Mouse (Mus musculus) intestine, postnatal 0 days (tissue): ENCODE measurements at regions not wholly inside any gene's neighbourhood (a gene's known extent, or its start where the extent isn't known, plus 50 kb on each side); places are given as distances from the start of the nearest gene placed in this dataset.

Experiments used
- ATAC-seq: fragments of 200-750 bp; cut with Nextera tagmentation; 2 replicates; pipeline ENCODE4 v1.8.0; 2017; ENCODE audit warnings: mild to moderate bottlenecking, moderate TSS enrichment, moderate library complexity
- H3K27ac ChIP-seq: fragments of 300-500 bp; sonication (generic); 2 replicates; pipeline ENCODE4 v1.5.1; 2014; ENCODE audit warnings: mild to moderate bottlenecking, low read depth, low read length, moderate library complexity
- H3K27me3 ChIP-seq: fragments of 300-500 bp; sonication (generic); replicated peaks from 2 replicates; pipeline ENCODE4 v1.6.1; 2014; ENCODE audit warnings: low read length, mixed read lengths; ENCODE audit not compliant: control insufficient read depth, insufficient read depth
- H3K36me3 ChIP-seq: fragments of 300-500 bp; sonication (generic); 2 replicates; pipeline ENCODE4 v1.6.1; 2014; ENCODE audit warnings: mild to moderate bottlenecking, moderate library complexity; ENCODE audit not compliant: control insufficient read depth, insufficient read depth
- H3K4me1 ChIP-seq: fragments of 300-500 bp; sonication (generic); replicated peaks from 2 replicates; pipeline ENCODE4 v1.6.1; 2014; ENCODE audit warnings: antibody characterized with exemption, low read length, mixed read lengths; ENCODE audit not compliant: control insufficient read depth, insufficient read depth
- H3K4me2 ChIP-seq: fragments of 300-500 bp; sonication (generic); replicated peaks from 2 replicates; pipeline ENCODE4 v1.6.1; 2014; ENCODE audit warnings: low read depth, mild to moderate bottlenecking, moderate library complexity
- H3K4me3 ChIP-seq: fragments of 300-500 bp; sonication (generic); 2 replicates; pipeline ENCODE4 v1.5.1; 2014; ENCODE audit warnings: low read depth, low read length
- H3K9ac ChIP-seq: fragments of 300-500 bp; sonication (generic); 2 replicates; pipeline ENCODE4 v1.6.1; 2014; ENCODE audit warnings: mild to moderate bottlenecking, low read depth, low read length
- H3K9me3 ChIP-seq: fragments of 300-500 bp; sonication (generic); 2 replicates; pipeline ENCODE4 v1.6.1; 2016; ENCODE audit warnings: mixed run types; ENCODE audit not compliant: control insufficient read depth
- CTCF ChIP-seq: sonication (generic); IDR thresholded peaks from 2 replicates; pipeline ENCODE4 v1.5.1; 2016; ENCODE audit warnings: low read depth, mild to moderate bottlenecking, control low read depth, antibody characterized with exemption, moderate library complexity
- WGBS: fragments of 180-500 bp; shearing (Covaris S2); extraction: QIAGEN DNeasy Blood & Tissue Kit; methylation state at CpG from one replicate; pipeline ENCODE4 v1.1.7; 2014; 5-methylcytosine and 5-hydroxymethylcytosine counted together

GRCm38 (mm10) chr9:46751981-46752380 is 246.6 kb upstream of the Gm4791 start:
- ATAC-seq, result no peak
- Histone ChIP-seq H3K27ac (no peak overlapping the region), H3K4me3 (no peak overlapping the region), H3K36me3 (no peaks in the 10 kb centered on the region), H3K27me3 (no peaks in the 10 kb centered on the region; the same call in 1 of the 2 replicates), H3K4me1 (no peaks in the 10 kb centered on the region), H3K4me2 (no peak overlapping the region), H3K9ac (no peak overlapping the region), H3K9me3 (no peaks in the 10 kb centered on the region)
- WGBS, result 56% methylated on average over 5 of the region's 5 CpGs
- no peak for TF ChIP-seq CTCF

GRCm38 (mm10) chr9:46749441-46749840 is 249.1 kb upstream of the Gm4791 start:
- 74% methylated on average over 6 of the region's 6 CpGs for WGBS
- Histone ChIP-seq H3K27ac (no peak overlapping the region), H3K9ac (no peak overlapping the region), H3K27me3 (no peaks in the 10 kb centered on the region; the same call in 1 of the 2 replicates), H3K4me2 (no peak overlapping the region), H3K4me1 (no peaks in the 10 kb centered on the region), H3K9me3 (no peaks in the 10 kb centered on the region), H3K4me3 (no peak overlapping the region), H3K36me3 (no peaks in the 10 kb centered on the region)
- TF ChIP-seq CTCF, result no peak
- no peak for ATAC-seq

- H3K27ac ChIP-seq, result no peak overlapping the region
- H3K9me3 ChIP-seq, result no peaks in the 10 kb centered on the region
- H3K36me3 ChIP-seq, result no peaks in the 10 kb centered on the region
- no peak overlapping the region for H3K9ac ChIP-seq
- ATAC-seq, result no peak
- no peak overlapping the region for H3K4me2 ChIP-seq
- WGBS, result 65% methylated on average over 3 of the region's 3 CpGs
- TF ChIP-seq CTCF, result no peak
- H3K4me1 ChIP-seq, result no peaks in the 10 kb centered on the region
- no peak overlapping the region for H3K4me3 ChIP-seq
- H3K27me3 ChIP-seq, result no peaks in the 10 kb centered on the region
These were observed 252.3 kb upstream of the Gm4791 start for GRCm38 (mm10) chr9:46746266-46746665.

- TF ChIP-seq CTCF, result no peak
- no peak overlapping the region for H3K4me3 ChIP-seq
- WGBS, result 79% methylated on average over 4 of the region's 4 CpGs
- H3K9ac ChIP-seq, result no peak overlapping the region
- no peaks in the 10 kb centered on the region for H3K36me3 ChIP-seq
- H3K27me3 ChIP-seq, result no peaks in the 10 kb centered on the region
- H3K4me1 ChIP-seq, result no peaks in the 10 kb centered on the region
- no peak overlapping the region for H3K4me2 ChIP-seq
- no peak for ATAC-seq
- H3K27ac ChIP-seq, result no peak overlapping the region
- H3K9me3 ChIP-seq, result no peaks in the 10 kb centered on the region
These were observed 258.0 kb upstream of the Gm4791 start for GRCm38 (mm10) chr9:46740496-46740895.

GRCm38 (mm10) chr9:46739341-46739740 is 259.2 kb upstream of the Gm4791 start:
- Histone ChIP-seq H3K9me3 (no peaks in the 10 kb centered on the region), H3K27ac (no peak overlapping the region), H3K27me3 (no peaks in the 10 kb centered on the region), H3K36me3 (no peaks in the 10 kb centered on the region), H3K4me2 (no peak overlapping the region), H3K4me3 (no peak overlapping the region), H3K9ac (no peak overlapping the region), H3K4me1 (no peaks in the 10 kb centered on the region)
- 53% methylated on average over 3 of the region's 3 CpGs for WGBS
- no peak for ATAC-seq
- no peak for TF ChIP-seq CTCF

- H3K9me3 ChIP-seq, result no peaks in the 10 kb centered on the region
- no peak overlapping the region for H3K4me2 ChIP-seq
- H3K9ac ChIP-seq, result no peak overlapping the region
- WGBS, result 63% methylated on average over 3 of the region's 3 CpGs
- no peaks in the 10 kb centered on the region for H3K27me3 ChIP-seq
- no peak for TF ChIP-seq CTCF
- H3K36me3 ChIP-seq, result no peaks in the 10 kb centered on the region
- no peak overlapping the region for H3K4me3 ChIP-seq
- no peaks in the 10 kb centered on the region for H3K4me1 ChIP-seq
- no peak for ATAC-seq
- H3K27ac ChIP-seq, result no peak overlapping the region
These were observed 259.9 kb upstream of the Gm4791 start for GRCm38 (mm10) chr9:46738634-46739033.

GRCm38 (mm10) chr9:46738056-46738455 is 260.5 kb upstream of the Gm4791 start:
- ATAC-seq, result no peak
- no peaks in the 10 kb centered on the region for H3K27me3 ChIP-seq
- no peak for TF ChIP-seq CTCF
- no peaks in the 10 kb centered on the region for H3K9me3 ChIP-seq
- no peak overlapping the region for H3K4me3 ChIP-seq
- 69% methylated on average over 4 of the region's 4 CpGs for WGBS
- no peak overlapping the region for H3K27ac ChIP-seq
- H3K36me3 ChIP-seq, result no peaks in the 10 kb centered on the region
- no peak overlapping the region for H3K4me2 ChIP-seq
- H3K4me1 ChIP-seq, result no peaks in the 10 kb centered on the region
- no peak overlapping the region for H3K9ac ChIP-seq
